Mouse (Mus musculus): ENCODE results near the gene Khdc3. TPM values are rescaled to one million over a fixed set of nuclear protein-coding genes. Genes with fewer than 3 reads are reported as not detected.
"Not testable (repeated sequence)": the region's sequence is repeated elsewhere in the genome, so short reads cannot be mapped to it uniquely, and the experiment has no call there.

The Khdc3 gene
- polyA plus RNA-seq, 1 experiment from 2014 or later = not detected

GRCm38 (mm10) chr9:73073169-73073568 is 28.5 kb upstream of the Khdc3 start:
- ATAC-seq (ENCODE audit: low FRiP score, low TSS enrichment) = no peak
- Histone ChIP-seq H3K27ac (ENCODE audit: low read depth, low read length) (no peak overlapping the region), H3K27me3 (ENCODE audit: control insufficient read depth, insufficient read depth, low read length) (no peaks in the 10 kb centered on the region), H3K9me3 (ENCODE audit: control insufficient read depth, low read length) (no peaks in the 10 kb centered on the region), H3K4me3 (ENCODE audit: low read length) (no peak overlapping the region), H3K9ac (ENCODE audit: low read depth, low read length) (no peak overlapping the region), H3K4me1 (ENCODE audit: control insufficient read depth, insufficient read depth, low read length) (peaks cover 10% of the 10 kb centered on the region; the same call in 1 of the 2 replicates), H3K4me2 (replicated peaks; ENCODE audit: low read depth, low read length) (no peak overlapping the region), H3K36me3 (ENCODE audit: control insufficient read depth, insufficient read depth, low read length) (no peaks in the 10 kb centered on the region)
- 96% methylated on average over 5 of the region's 5 CpGs for WGBS

GRCm38 (mm10) chr9:73079349-73079748 is 22.3 kb upstream of the Khdc3 start:
- not testable (repeated sequence) for H3K27me3 ChIP-seq (ENCODE audit: control insufficient read depth, insufficient read depth, low read length); ATAC-seq (ENCODE audit: low FRiP score, low TSS enrichment); H3K36me3 ChIP-seq (ENCODE audit: control insufficient read depth, insufficient read depth, low read length); H3K4me2 ChIP-seq (replicated peaks; ENCODE audit: low read depth, low read length); H3K4me3 ChIP-seq (ENCODE audit: low read length); H3K9me3 ChIP-seq (ENCODE audit: control insufficient read depth, low read length); H3K4me1 ChIP-seq (ENCODE audit: control insufficient read depth, insufficient read depth, low read length); H3K9ac ChIP-seq (ENCODE audit: low read depth, low read length); H3K27ac ChIP-seq (ENCODE audit: low read depth, low read length)
- 95% methylated on average over 11 of the region's 12 CpGs for WGBS

- no peaks in the 10 kb centered on the region for H3K9me3 ChIP-seq (ENCODE audit: control insufficient read depth, low read length)
- no peaks in the 10 kb centered on the region for H3K27me3 ChIP-seq (ENCODE audit: control insufficient read depth, insufficient read depth, low read length)
- no peak for ATAC-seq (ENCODE audit: low FRiP score, low TSS enrichment)
Measured at GRCm38 (mm10) chr9:73079801-73080325, 21.8 kb upstream of the Khdc3 start.

GRCm38 (mm10) chr9:73082291-73083000 is 19.2 kb upstream of the Khdc3 start:
- ATAC-seq (ENCODE audit: low FRiP score, low TSS enrichment) = no peak
- WGBS = 83% methylated on average over 8 of the region's 8 CpGs
- no peaks in the 10 kb centered on the region for H3K36me3 ChIP-seq (ENCODE audit: control insufficient read depth, insufficient read depth, low read length)

More at GRCm38 (mm10) chr9:73079801-73080325, 21.8 kb upstream of the Khdc3 start:
- WGBS = 61% methylated on average over 7 of the region's 7 CpGs
- Histone ChIP-seq H3K27ac (ENCODE audit: low read depth, low read length) (no peak overlapping the region), H3K4me2 (replicated peaks; ENCODE audit: low read depth, low read length) (no peak overlapping the region), H3K4me1 (ENCODE audit: control insufficient read depth, insufficient read depth, low read length) (no peaks in the 10 kb centered on the region), H3K9ac (ENCODE audit: low read depth, low read length) (no peak overlapping the region), H3K4me3 (ENCODE audit: low read length) (no peak overlapping the region), H3K36me3 (ENCODE audit: control insufficient read depth, insufficient read depth, low read length) (no peaks in the 10 kb centered on the region)

GRCm38 (mm10) chr9:73083956-73084355 is 17.7 kb upstream of the Khdc3 start:
- Histone ChIP-seq H3K27ac (ENCODE audit: low read depth, low read length) (no peak overlapping the region), H3K4me1 (ENCODE audit: control insufficient read depth, insufficient read depth, low read length) (no peaks in the 10 kb centered on the region), H3K27me3 (ENCODE audit: control insufficient read depth, insufficient read depth, low read length) (no peaks in the 10 kb centered on the region), H3K9me3 (ENCODE audit: control insufficient read depth, low read length) (no peaks in the 10 kb centered on the region), H3K36me3 (ENCODE audit: control insufficient read depth, insufficient read depth, low read length) (no peaks in the 10 kb centered on the region), H3K9ac (ENCODE audit: low read depth, low read length) (no peak overlapping the region), H3K4me3 (ENCODE audit: low read length) (no peak overlapping the region), H3K4me2 (replicated peaks; ENCODE audit: low read depth, low read length) (no peak overlapping the region)
- 56% methylated on average over 6 of the region's 6 CpGs for WGBS
- no peak for ATAC-seq (ENCODE audit: low FRiP score, low TSS enrichment)

More at GRCm38 (mm10) chr9:73082291-73083000, 19.2 kb upstream of the Khdc3 start:
- Histone ChIP-seq H3K4me2 (replicated peaks; ENCODE audit: low read depth, low read length) (no peak overlapping the region), H3K4me3 (ENCODE audit: low read length) (no peak overlapping the region), H3K27me3 (ENCODE audit: control insufficient read depth, insufficient read depth, low read length) (no peaks in the 10 kb centered on the region), H3K4me1 (ENCODE audit: control insufficient read depth, insufficient read depth, low read length) (no peaks in the 10 kb centered on the region), H3K9me3 (ENCODE audit: control insufficient read depth, low read length) (no peaks in the 10 kb centered on the region), H3K9ac (ENCODE audit: low read depth, low read length) (no peak overlapping the region), H3K27ac (ENCODE audit: low read depth, low read length) (no peak overlapping the region)

- Histone ChIP-seq H3K27ac (ENCODE audit: low read depth, low read length) (no peak overlapping the region), H3K4me3 (ENCODE audit: low read length) (no peak overlapping the region), H3K4me1 (ENCODE audit: control insufficient read depth, insufficient read depth, low read length) (no peaks in the 10 kb centered on the region), H3K27me3 (ENCODE audit: control insufficient read depth, insufficient read depth, low read length) (no peaks in the 10 kb centered on the region), H3K9ac (ENCODE audit: low read depth, low read length) (no peak overlapping the region), H3K9me3 (ENCODE audit: control insufficient read depth, low read length) (no peaks in the 10 kb centered on the region), H3K4me2 (replicated peaks; ENCODE audit: low read depth, low read length) (no peak overlapping the region), H3K36me3 (ENCODE audit: control insufficient read depth, insufficient read depth, low read length) (no peaks in the 10 kb centered on the region)
- ATAC-seq (ENCODE audit: low FRiP score, low TSS enrichment) = no peak
- 89% methylated on average over 6 of the region's 6 CpGs for whole genome bisulfite sequencing
Measured at GRCm38 (mm10) chr9:73085845-73086244, 15.8 kb upstream of the Khdc3 start.

- no peak for ATAC-seq (ENCODE audit: low FRiP score, low TSS enrichment)
- Histone ChIP-seq H3K36me3 (ENCODE audit: control insufficient read depth, insufficient read depth, low read length) (no peaks in the 10 kb centered on the region), H3K4me2 (replicated peaks; ENCODE audit: low read depth, low read length) (no peak overlapping the region), H3K9me3 (ENCODE audit: control insufficient read depth, low read length) (no peaks in the 10 kb centered on the region), H3K4me1 (ENCODE audit: control insufficient read depth, insufficient read depth, low read length) (no peaks in the 10 kb centered on the region), H3K4me3 (ENCODE audit: low read length) (no peak overlapping the region), H3K9ac (ENCODE audit: low read depth, low read length) (no peak overlapping the region), H3K27me3 (ENCODE audit: control insufficient read depth, insufficient read depth, low read length) (no peaks in the 10 kb centered on the region), H3K27ac (ENCODE audit: low read depth, low read length) (no peak overlapping the region)
- 65% methylated on average over 8 of the region's 8 CpGs for WGBS
Measured at GRCm38 (mm10) chr9:73087121-73087520, 14.5 kb upstream of the Khdc3 start.

- H3K36me3 ChIP-seq (ENCODE audit: control insufficient read depth, insufficient read depth, low read length) = no peaks in the 10 kb centered on the region
- H3K4me1 ChIP-seq (ENCODE audit: control insufficient read depth, insufficient read depth, low read length) = no peaks in the 10 kb centered on the region
- no peaks in the 10 kb centered on the region for H3K9me3 ChIP-seq (ENCODE audit: control insufficient read depth, low read length)
- H3K9ac ChIP-seq (ENCODE audit: low read depth, low read length) = no peak overlapping the region
- 81% methylated on average over 5 of the region's 5 CpGs for WGBS
- H3K4me2 ChIP-seq (replicated peaks; ENCODE audit: low read depth, low read length) = no peak overlapping the region
- H3K4me3 ChIP-seq (ENCODE audit: low read length) = no peak overlapping the region
- H3K27ac ChIP-seq (ENCODE audit: low read depth, low read length) = no peak overlapping the region
- ATAC-seq (ENCODE audit: low FRiP score, low TSS enrichment) = no peak
- no peaks in the 10 kb centered on the region for H3K27me3 ChIP-seq (ENCODE audit: control insufficient read depth, insufficient read depth, low read length)
Measured at GRCm38 (mm10) chr9:73087581-73087980, 14.1 kb upstream of the Khdc3 start.

- no peaks in the 10 kb centered on the region for H3K36me3 ChIP-seq (ENCODE audit: control insufficient read depth, insufficient read depth, low read length)
- 72% methylated on average over 16 of the region's 16 CpGs for WGBS
- H3K9me3 ChIP-seq (ENCODE audit: control insufficient read depth, low read length) = no peaks in the 10 kb centered on the region
- no peak overlapping the region for H3K4me2 ChIP-seq (replicated peaks; ENCODE audit: low read depth, low read length)
- H3K27ac ChIP-seq (ENCODE audit: low read depth, low read length) = no peak overlapping the region
- H3K9ac ChIP-seq (ENCODE audit: low read depth, low read length) = no peak overlapping the region
- no peaks in the 10 kb centered on the region for H3K4me1 ChIP-seq (ENCODE audit: control insufficient read depth, insufficient read depth, low read length)
- H3K27me3 ChIP-seq (ENCODE audit: control insufficient read depth, insufficient read depth, low read length) = no peaks in the 10 kb centered on the region
- no peak overlapping the region for H3K4me3 ChIP-seq (ENCODE audit: low read length)
- no peak for ATAC-seq (ENCODE audit: low FRiP score, low TSS enrichment)
Measured at GRCm38 (mm10) chr9:73089222-73089920, 12.3 kb upstream of the Khdc3 start.

Data from kidney, embryonic 14.5 days (tissue).